Mouse (Mus musculus): Measurements from ENCODE around the gene Mccc2. TPM values are rescaled to one million over a fixed set of nuclear protein-coding genes. Genes with fewer than 3 reads are reported as not detected.

Gene Mccc2
- total and polyA plus RNA-seq, 3 experiments = 4.4 to 7.4 (median 6.8) TPM

GRCm38 (mm10) chr13:100005911-100006496, 9.4 kb downstream of the Mccc2 start:
- DNase-seq (ENCODE audit: low spot score) (no peak), ATAC-seq (ENCODE audit: extremely low read depth, insufficient number of reproducible peaks, low FRiP score, poor library complexity, severe bottlenecking) (no peak)
- H3K27me3 ChIP-seq (ENCODE audit: insufficient read depth, low read length) = no peaks in the 10 kb centered on the region
- no peak overlapping the region for H3K4me3 ChIP-seq (ENCODE audit: low read depth, low read length)
- no peaks in the 10 kb centered on the region for H3K36me3 ChIP-seq (replicated peaks)
- no peak for TF ChIP-seq GATA1 (IDR thresholded peaks at IDR 0.05; ENCODE audit: borderline replicate concordance, low read length)
- TF ChIP-seq GATA2 (IDR thresholded peaks at IDR 0.05; ENCODE audit: borderline replicate concordance, low read depth, low read length) = no peak
- TF ChIP-seq POLR2AphosphoS5 (IDR thresholded peaks at IDR 0.05; ENCODE audit: insufficient replicate concordance, low read depth, low read length) = no peak
- no peak for TF ChIP-seq TAL1 (conservative IDR thresholded peaks at IDR 0.05; ENCODE audit: low read depth, low read length)
- no peak for TF ChIP-seq CTCF (IDR thresholded peaks at IDR 0.05; ENCODE audit: low read depth, low read length)
- H3K9me3 ChIP-seq (replicated peaks) = no peaks in the 10 kb centered on the region
- H3K4me1 ChIP-seq (ENCODE audit: insufficient read depth, low read depth, low read length) = no peaks in the 10 kb centered on the region; the same call in 1 of the 2 replicates

- H3K4me1 ChIP-seq (ENCODE audit: insufficient read depth, low read depth, low read length) = no peaks in the 10 kb centered on the region; the same call in 1 of the 2 replicates
- no peak overlapping the region for H3K4me3 ChIP-seq (ENCODE audit: low read depth, low read length)
- H3K27me3 ChIP-seq (ENCODE audit: insufficient read depth, low read length) = no peaks in the 10 kb centered on the region
- no peaks in the 10 kb centered on the region for H3K9me3 ChIP-seq (replicated peaks)
- ATAC-seq (ENCODE audit: extremely low read depth, insufficient number of reproducible peaks, low FRiP score, poor library complexity, severe bottlenecking) (peak; percentile 75), DNase-seq (ENCODE audit: low spot score) (peak; percentile 27)
- no peaks in the 10 kb centered on the region for H3K36me3 ChIP-seq (replicated peaks)
- TF ChIP-seq TAL1 (conservative IDR thresholded peaks at IDR 0.05; ENCODE audit: low read depth, low read length) (no peak), CTCF (IDR thresholded peaks at IDR 0.05; ENCODE audit: low read depth, low read length) (peak; percentile 76)
Measured at GRCm38 (mm10) chr13:100001790-100002196, 13.6 kb downstream of the Mccc2 start.

- no peak overlapping the region for H3K4me3 ChIP-seq (ENCODE audit: low read depth, low read length)
- TF ChIP-seq GATA1 (IDR thresholded peaks at IDR 0.05; ENCODE audit: borderline replicate concordance, low read length) = no peak
- no peak for TF ChIP-seq GATA2 (IDR thresholded peaks at IDR 0.05; ENCODE audit: borderline replicate concordance, low read depth, low read length)
- no peak for TF ChIP-seq POLR2AphosphoS5 (IDR thresholded peaks at IDR 0.05; ENCODE audit: insufficient replicate concordance, low read depth, low read length)
- TF ChIP-seq CTCF (IDR thresholded peaks at IDR 0.05; ENCODE audit: low read depth, low read length) = no peak
- TF ChIP-seq TAL1 (conservative IDR thresholded peaks at IDR 0.05; ENCODE audit: low read depth, low read length) = no peak
- H3K4me1 ChIP-seq (ENCODE audit: insufficient read depth, low read depth, low read length) = no peaks in the 10 kb centered on the region; the same call in 1 of the 2 replicates
- ATAC-seq (ENCODE audit: extremely low read depth, insufficient number of reproducible peaks, low FRiP score, poor library complexity, severe bottlenecking) (no peak), DNase-seq (ENCODE audit: low spot score) (no peak)
- H3K27me3 ChIP-seq (ENCODE audit: insufficient read depth, low read length) = no peaks in the 10 kb centered on the region
- no peaks in the 10 kb centered on the region for H3K36me3 ChIP-seq (replicated peaks)
- no peaks in the 10 kb centered on the region for H3K9me3 ChIP-seq (replicated peaks)
Measured at GRCm38 (mm10) chr13:99999078-99999477, 16.4 kb downstream of the Mccc2 start.

- DNase-seq (ENCODE audit: low spot score) (no peak), ATAC-seq (ENCODE audit: extremely low read depth, insufficient number of reproducible peaks, low FRiP score, poor library complexity, severe bottlenecking) (no peak)
- no peak for TF ChIP-seq POLR2AphosphoS5 (IDR thresholded peaks at IDR 0.05; ENCODE audit: insufficient replicate concordance, low read depth, low read length)
- no peak for TF ChIP-seq TAL1 (conservative IDR thresholded peaks at IDR 0.05; ENCODE audit: low read depth, low read length)
- TF ChIP-seq GATA2 (IDR thresholded peaks at IDR 0.05; ENCODE audit: borderline replicate concordance, low read depth, low read length) = no peak
- TF ChIP-seq CTCF (IDR thresholded peaks at IDR 0.05; ENCODE audit: low read depth, low read length) = no peak
- no peak for TF ChIP-seq GATA1 (IDR thresholded peaks at IDR 0.05; ENCODE audit: borderline replicate concordance, low read length)
- Histone ChIP-seq H3K9me3 (replicated peaks) (no peaks in the 10 kb centered on the region), H3K36me3 (replicated peaks) (no peaks in the 10 kb centered on the region), H3K27me3 (ENCODE audit: insufficient read depth, low read length) (no peaks in the 10 kb centered on the region), H3K4me1 (ENCODE audit: insufficient read depth, low read depth, low read length) (no peaks in the 10 kb centered on the region; the same call in 1 of the 2 replicates), H3K4me3 (ENCODE audit: low read depth, low read length) (no peak overlapping the region)
Measured at GRCm38 (mm10) chr13:99998099-99998498, 17.3 kb downstream of the Mccc2 start.

- TF ChIP-seq GATA2 (IDR thresholded peaks at IDR 0.05; ENCODE audit: borderline replicate concordance, low read depth, low read length) = no peak
- no peak for TF ChIP-seq TAL1 (conservative IDR thresholded peaks at IDR 0.05; ENCODE audit: low read depth, low read length)
- TF ChIP-seq GATA1 (IDR thresholded peaks at IDR 0.05; ENCODE audit: borderline replicate concordance, low read length) = no peak
- no peak for TF ChIP-seq CTCF (IDR thresholded peaks at IDR 0.05; ENCODE audit: low read depth, low read length)
- no peak for TF ChIP-seq POLR2AphosphoS5 (IDR thresholded peaks at IDR 0.05; ENCODE audit: insufficient replicate concordance, low read depth, low read length)
- no peak for ATAC-seq (ENCODE audit: extremely low read depth, insufficient number of reproducible peaks, low FRiP score, poor library complexity, severe bottlenecking)
- H3K36me3 ChIP-seq (replicated peaks) = no peaks in the 10 kb centered on the region
Measured at GRCm38 (mm10) chr13:99989592-99989991, 25.8 kb downstream of the Mccc2 start.

GRCm38 (mm10) chr13:99983320-99983719, 32.1 kb downstream of the Mccc2 start:
- Histone ChIP-seq H3K4me1 (ENCODE audit: insufficient read depth, low read depth, low read length) (no peaks in the 10 kb centered on the region), H3K4me3 (ENCODE audit: low read depth, low read length) (no peak overlapping the region), H3K27me3 (ENCODE audit: insufficient read depth, low read length) (no peaks in the 10 kb centered on the region), H3K36me3 (replicated peaks) (no peaks in the 10 kb centered on the region), H3K9me3 (replicated peaks) (no peaks in the 10 kb centered on the region)
- TF ChIP-seq CTCF (IDR thresholded peaks at IDR 0.05; ENCODE audit: low read depth, low read length) = no peak
- TF ChIP-seq TAL1 (conservative IDR thresholded peaks at IDR 0.05; ENCODE audit: low read depth, low read length) = no peak
- TF ChIP-seq GATA1 (IDR thresholded peaks at IDR 0.05; ENCODE audit: borderline replicate concordance, low read length) = no peak
- TF ChIP-seq GATA2 (IDR thresholded peaks at IDR 0.05; ENCODE audit: borderline replicate concordance, low read depth, low read length) = no peak
- TF ChIP-seq POLR2AphosphoS5 (IDR thresholded peaks at IDR 0.05; ENCODE audit: insufficient replicate concordance, low read depth, low read length) = no peak
- DNase-seq (ENCODE audit: low spot score) (no peak), ATAC-seq (ENCODE audit: extremely low read depth, insufficient number of reproducible peaks, low FRiP score, poor library complexity, severe bottlenecking) (no peak)

More at GRCm38 (mm10) chr13:99989592-99989991, 25.8 kb downstream of the Mccc2 start:
- Histone ChIP-seq H3K4me3 (ENCODE audit: low read depth, low read length) (no peak overlapping the region), H3K27me3 (ENCODE audit: insufficient read depth, low read length) (no peaks in the 10 kb centered on the region), H3K9me3 (replicated peaks) (no peaks in the 10 kb centered on the region), H3K4me1 (ENCODE audit: insufficient read depth, low read depth, low read length) (no peaks in the 10 kb centered on the region)
- DNase-seq (ENCODE audit: low spot score) = no peak
